Mouse (Mus musculus) retina, adult 2 months (tissue): ENCODE results near the gene Gm17018.

Source experiments
- DNase-seq: peaks from one replicate; pipeline ENCODE4 v3.0.0-alpha.2; 2012; ENCODE audit warnings: low read depth, low spot score

Gene Gm17018

GRCm38 (mm10) chr19:45622144-45622543 is 61.7 kb downstream of the Gm17018 start:
- no peak for DNase-seq

GRCm38 (mm10) chr19:45623710-45624109 is 63.3 kb downstream of the Gm17018 start:
- DNase-seq, result no peak

- DNase-seq, result no peak
These were observed 66.6 kb downstream of the Gm17018 start for GRCm38 (mm10) chr19:45627036-45627435.

- no peak for DNase-seq
These were observed 68.2 kb downstream of the Gm17018 start for GRCm38 (mm10) chr19:45628649-45629048.

GRCm38 (mm10) chr19:45629219-45629618 is 68.8 kb downstream of the Gm17018 start:
- no peak for DNase-seq
